Mouse (Mus musculus) neural tube, embryonic 11.5 days (tissue): ENCODE measurements around the gene Gpr62. TPM values are rescaled to one million over a fixed set of nuclear protein-coding genes. Genes with fewer than 3 reads are reported as not detected.

Experiments used
- ATAC-seq: fragments of 200-750 bp; cut with Nextera tagmentation; 2 replicates; pipeline ENCODE4 v1.8.0; 2017; ENCODE audit warnings: moderate number of reproducible peaks, mild to moderate bottlenecking, moderate TSS enrichment, moderate library complexity; ENCODE audit not compliant: insufficient read depth, low FRiP score, low TSS enrichment
- DNase-seq: peaks from one replicate; pipeline ENCODE4 v3.0.0-alpha.2; 2015; ENCODE audit warnings: low spot score
- H3K27ac ChIP-seq: fragments of 300-500 bp; sonication (generic); 2 replicates; pipeline ENCODE4 v1.5.1; 2014; ENCODE audit warnings: low read depth, mild to moderate bottlenecking, low read length
- H3K27me3 ChIP-seq: fragments of 300-500 bp; sonication (generic); 2 replicates; pipeline ENCODE4 v1.6.1; 2014; ENCODE audit warnings: mild to moderate bottlenecking, low read length, mixed read lengths; ENCODE audit not compliant: control insufficient read depth, insufficient read depth
- H3K36me3 ChIP-seq: fragments of 300-500 bp; sonication (generic); 2 replicates; pipeline ENCODE4 v1.6.1; 2014; ENCODE audit warnings: mild to moderate bottlenecking, low read length, moderate library complexity, mixed read lengths; ENCODE audit not compliant: control insufficient read depth, insufficient read depth
- H3K4me1 ChIP-seq: fragments of 300-500 bp; sonication (generic); 2 replicates; pipeline ENCODE4 v1.6.1; 2014; ENCODE audit warnings: low read length, mixed read lengths; ENCODE audit not compliant: control insufficient read depth, insufficient read depth
- H3K4me2 ChIP-seq: fragments of 300-500 bp; sonication (generic); 2 replicates; pipeline ENCODE4 v1.6.1; 2014; ENCODE audit warnings: low read depth, mild to moderate bottlenecking, moderate library complexity
- H3K4me3 ChIP-seq: fragments of 300-500 bp; sonication (generic); 2 replicates; pipeline ENCODE4 v1.5.1; 2014; ENCODE audit warnings: low read depth, low read length
- H3K9ac ChIP-seq: fragments of 300-500 bp; sonication (generic); 2 replicates; pipeline ENCODE4 v1.6.1; 2014; ENCODE audit warnings: mild to moderate bottlenecking, low read length
- H3K9me3 ChIP-seq: fragments of 300-500 bp; sonication (generic); 2 replicates; pipeline ENCODE4 v1.6.1; 2016; ENCODE audit warnings: low read length; ENCODE audit not compliant: control insufficient read depth
- WGBS: fragments of 180-500 bp; shearing (Covaris S2); extraction: QIAGEN DNeasy Blood & Tissue Kit; methylation state at CpG from one replicate; pipeline ENCODE4 v1.1.7; 2014; 5-methylcytosine and 5-hydroxymethylcytosine counted together
- polyA plus RNA-seq: library from polyadenylated mRNA; unstranded; fragments of >200 nt; fragmentation: Nextera tagmentation; extraction: Ambion mirVana; gene quantifications from 2 replicates; pipeline ENCODE4 v1.2.1, GENCODE M21; 2014

The Gpr62 gene
- polyA plus RNA-seq, 1 experiment from 2014 or later, result 0.23 TPM

- DNase-seq, result peak; percentile 99
- H3K36me3 ChIP-seq, result no peaks in the 10 kb centered on the region
- peak within 1 kb of the TSS; percentile 73 for H3K4me3 ChIP-seq
- peak; percentile 96 for ATAC-seq
- H3K9me3 ChIP-seq, result no peaks in the 10 kb centered on the region
- peak within 1 kb of the TSS; percentile 92 for H3K4me2 ChIP-seq
- peak within 1 kb of the TSS; percentile 75 for H3K9ac ChIP-seq
- under 1% methylated on average over 41 of the region's 41 CpGs for WGBS
- H3K27ac ChIP-seq, result no peak within 1 kb of the TSS
- no peaks in the 10 kb centered on the region for H3K27me3 ChIP-seq
- peaks cover 13% of the 10 kb centered on the region for H3K4me1 ChIP-seq
Measured at GRCm38 (mm10) chr9:106476924-106477484, 11.3 kb upstream of the Gpr62 start, which contains the start of gene Parp3. Gene Parp3, minus strand, starts transcription at chr9:106476949.

DNA sequence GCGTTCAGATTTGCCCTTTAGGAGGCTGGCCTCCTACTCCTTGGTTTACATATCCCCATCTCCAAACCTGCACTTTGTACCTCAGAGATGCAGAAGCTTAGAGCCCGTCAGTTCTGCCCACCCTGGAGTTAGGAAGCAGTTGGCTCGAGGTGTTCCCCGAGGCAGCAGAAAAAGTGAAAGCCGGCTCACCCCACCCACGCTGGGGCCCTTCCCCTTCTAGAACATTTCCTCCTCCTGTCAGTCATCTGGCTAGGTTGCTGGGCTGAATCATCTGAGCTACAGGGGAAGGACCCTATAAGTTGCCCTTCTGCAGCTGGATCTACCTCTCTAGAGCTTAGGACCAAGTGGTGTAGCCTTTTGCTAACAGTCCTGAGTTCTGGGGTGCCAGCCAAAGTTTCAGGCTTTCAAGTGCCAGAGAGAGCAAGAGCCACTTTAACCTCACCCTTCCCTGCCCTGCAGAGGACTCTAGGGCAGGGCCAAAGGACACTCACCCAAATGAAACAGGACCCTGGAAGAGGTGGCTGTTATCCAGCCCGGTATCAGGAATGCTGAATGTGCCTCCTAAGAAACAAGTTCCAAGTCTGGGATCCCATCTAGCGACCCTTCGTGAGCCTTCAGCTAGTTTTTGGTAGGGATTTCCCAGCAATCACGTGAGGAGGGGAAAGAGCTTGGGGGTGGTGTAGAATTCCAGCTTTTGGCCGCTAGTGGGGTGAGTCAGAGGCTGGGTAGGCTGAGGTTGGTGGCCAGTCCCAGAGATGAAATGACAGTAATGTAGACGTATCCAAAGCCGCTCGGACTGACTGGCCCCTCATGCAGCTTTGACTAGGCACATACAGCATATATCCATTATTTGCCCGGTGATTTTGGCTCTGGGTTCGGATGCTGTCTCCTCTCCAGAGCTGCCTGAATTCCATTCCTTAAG, 10.5 kb upstream of the Gpr62 start:
- H3K9me3 ChIP-seq, result no peaks in the 10 kb centered on the region
- DNase-seq (no peak), ATAC-seq (peak; percentile 42; the same call in 1 of the 2 replicates)
- 41% methylated on average over 16 of the region's 16 CpGs for WGBS
- H3K36me3 ChIP-seq, result no peaks in the 10 kb centered on the region
- H3K4me2 ChIP-seq, result peak overlapping the region; percentile 3; the same call in 1 of the 2 replicates
- no peak overlapping the region for H3K27ac ChIP-seq
- H3K4me1 ChIP-seq, result peaks cover 17% of the 10 kb centered on the region
- H3K9ac ChIP-seq, result peak overlapping the region; percentile 12; the same call in 1 of the 2 replicates
- no peak overlapping the region for H3K4me3 ChIP-seq
- H3K27me3 ChIP-seq, result no peaks in the 10 kb centered on the region

DNA sequence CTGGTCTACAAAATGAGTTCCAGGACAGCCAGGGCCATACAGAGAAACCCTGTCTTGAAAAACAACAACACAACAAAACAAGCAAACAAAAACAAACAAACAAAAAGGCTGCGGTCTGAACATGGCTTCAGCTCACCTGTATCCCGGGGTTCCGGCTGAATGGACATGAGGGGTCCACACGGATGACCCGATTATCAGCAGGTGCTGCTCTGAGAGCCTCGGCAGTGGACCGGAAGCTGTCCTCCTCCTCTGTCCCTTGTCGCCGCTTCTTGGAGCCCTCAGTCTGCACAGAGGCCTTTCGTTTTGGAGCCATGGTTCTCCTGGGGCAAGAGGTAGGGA, 9.9 kb upstream of the Gpr62 start, which contains the start of gene Rrp9:
Rrp9 (plus strand) TSS at position 301 of the 339 bp plus-strand sequence.
- Histone ChIP-seq H3K27ac (no peak within 1 kb of the TSS), H3K9ac (peak within 1 kb of the TSS; percentile 12; the same call in 1 of the 2 replicates), H3K4me3 (no peak within 1 kb of the TSS), H3K9me3 (no peaks in the 10 kb centered on the region), H3K4me1 (peaks cover 17% of the 10 kb centered on the region), H3K4me2 (peak within 1 kb of the TSS; percentile 3; the same call in 1 of the 2 replicates), H3K27me3 (no peaks in the 10 kb centered on the region), H3K36me3 (no peaks in the 10 kb centered on the region)
- ATAC-seq (no peak), DNase-seq (no peak)
- WGBS, result 89% methylated on average over 10 of the region's 10 CpGs

DNA sequence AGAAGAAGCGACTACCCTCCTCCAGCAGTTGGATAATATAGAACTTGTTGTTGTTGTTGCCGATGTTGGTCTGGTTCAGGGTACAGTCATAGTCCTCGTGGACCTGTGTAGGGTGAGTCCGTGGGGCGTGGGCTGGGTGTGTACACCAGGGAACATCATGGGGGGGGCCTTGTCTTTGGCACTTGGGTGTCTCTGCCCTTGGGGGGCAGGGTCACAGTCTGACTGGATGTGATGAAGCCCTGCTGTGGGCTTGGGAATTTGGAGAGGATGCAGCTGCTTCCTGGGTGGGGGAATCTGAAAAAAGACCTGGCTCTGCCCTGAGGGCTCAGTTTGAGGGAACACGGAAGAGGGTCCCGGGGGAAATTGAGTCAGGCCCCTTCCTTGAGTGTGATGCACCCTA, 9.3 kb upstream of the Gpr62 start:
- Histone ChIP-seq H3K27ac (no peak overlapping the region), H3K9ac (no peak overlapping the region), H3K4me2 (no peak overlapping the region), H3K36me3 (no peaks in the 10 kb centered on the region), H3K9me3 (no peaks in the 10 kb centered on the region), H3K27me3 (no peaks in the 10 kb centered on the region), H3K4me1 (peaks cover 17% of the 10 kb centered on the region), H3K4me3 (no peak overlapping the region)
- no peak for DNase-seq
- WGBS, result 64% methylated on average over 7 of the region's 7 CpGs
- ATAC-seq, result no peak

DNA sequence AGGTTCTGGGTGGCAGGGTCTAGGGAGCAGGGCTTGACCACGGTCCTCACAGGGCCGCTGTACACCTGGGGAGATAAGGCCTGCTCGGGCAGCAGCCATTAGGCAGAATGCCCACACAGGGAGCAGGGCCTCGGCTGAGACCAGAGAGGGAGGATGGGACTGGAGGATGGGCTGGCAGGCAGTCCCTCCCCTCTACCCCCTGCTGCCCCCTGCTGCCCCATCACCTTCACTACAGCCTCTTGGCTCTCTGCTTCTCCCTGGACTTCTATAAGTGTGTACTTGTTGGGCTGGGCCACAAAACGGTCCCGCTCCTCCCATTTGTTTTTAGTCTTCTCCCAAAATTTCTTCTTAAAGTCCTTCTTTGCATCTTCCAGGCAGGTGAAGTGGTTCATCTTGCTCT, 8.7 kb upstream of the Gpr62 start:
- ATAC-seq (no peak), DNase-seq (peak; percentile 77)
- H3K4me3 ChIP-seq, result no peak overlapping the region
- peak overlapping the region; percentile 24; the same call in 1 of the 2 replicates for H3K9ac ChIP-seq
- peaks cover 17% of the 10 kb centered on the region for H3K4me1 ChIP-seq
- H3K27me3 ChIP-seq, result no peaks in the 10 kb centered on the region
- 2% methylated on average over 6 of the region's 6 CpGs for WGBS
- H3K27ac ChIP-seq, result no peak overlapping the region
- no peak overlapping the region for H3K4me2 ChIP-seq
- H3K9me3 ChIP-seq, result no peaks in the 10 kb centered on the region
- no peaks in the 10 kb centered on the region for H3K36me3 ChIP-seq

DNA sequence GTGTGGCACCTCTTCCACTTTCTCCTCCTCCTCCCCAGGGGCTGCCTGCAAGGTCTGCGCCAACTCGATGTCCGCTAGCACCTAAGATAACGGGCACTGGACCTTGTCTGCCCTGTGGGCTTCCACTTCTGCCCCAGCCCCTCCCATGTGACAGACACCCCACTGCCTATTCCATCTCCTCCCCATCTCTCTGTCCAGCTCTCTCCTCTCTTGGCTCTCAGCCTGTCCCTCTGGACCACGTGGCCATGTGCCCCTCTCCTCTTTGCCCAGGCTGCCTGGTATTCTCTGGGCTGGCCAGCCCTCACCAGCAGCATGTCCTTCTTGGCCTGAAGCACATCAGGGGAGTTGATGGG, 8.0 kb upstream of the Gpr62 start:
- Histone ChIP-seq H3K9me3 (no peaks in the 10 kb centered on the region), H3K4me2 (no peak overlapping the region), H3K27ac (no peak overlapping the region), H3K27me3 (no peaks in the 10 kb centered on the region), H3K36me3 (no peaks in the 10 kb centered on the region), H3K9ac (no peak overlapping the region), H3K4me3 (no peak overlapping the region), H3K4me1 (peaks cover 17% of the 10 kb centered on the region)
- peak; percentile 9 for DNase-seq
- no peak for ATAC-seq
- 80% methylated on average over 5 of the region's 5 CpGs for WGBS

DNA sequence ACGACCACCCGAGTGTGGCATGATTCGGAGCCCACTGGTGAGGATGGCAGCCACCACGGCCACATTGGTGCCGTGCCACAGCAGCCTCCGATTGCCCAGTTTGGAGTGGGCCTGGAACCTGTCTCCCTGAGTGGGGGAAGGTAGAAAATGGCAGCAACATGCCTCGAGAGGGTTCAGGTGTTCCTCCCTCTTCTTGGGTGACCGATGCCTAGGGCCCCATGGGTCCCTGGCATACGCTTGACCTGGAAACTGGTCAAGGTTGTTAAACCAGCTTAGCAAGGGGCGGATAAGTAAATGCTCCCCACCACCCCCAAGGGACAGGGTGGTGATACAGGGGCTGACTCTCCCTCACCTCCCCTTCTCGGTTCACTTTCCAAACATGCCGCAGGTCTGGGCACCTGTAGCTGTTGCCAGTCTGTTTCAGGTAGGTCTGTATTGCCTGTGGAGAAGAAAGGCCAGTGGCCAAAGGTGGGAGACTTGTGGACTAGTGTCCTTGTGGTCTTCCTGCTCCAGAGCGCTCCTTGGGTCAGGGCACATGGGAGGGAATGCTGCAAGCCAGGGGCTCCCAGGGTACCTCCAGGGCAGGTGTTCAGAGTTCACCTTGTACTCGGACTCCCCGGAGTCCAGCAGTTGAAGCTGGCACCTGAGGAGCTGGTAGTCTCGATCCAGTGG, 7.5 kb upstream of the Gpr62 start:
- no peaks in the 10 kb centered on the region for H3K36me3 ChIP-seq
- WGBS, result 90% methylated on average over 16 of the region's 16 CpGs
- H3K9me3 ChIP-seq, result no peaks in the 10 kb centered on the region
- no peak overlapping the region for H3K4me2 ChIP-seq
- H3K27ac ChIP-seq, result no peak overlapping the region
- ATAC-seq, result no peak
- no peaks in the 10 kb centered on the region for H3K27me3 ChIP-seq
- peaks cover 16% of the 10 kb centered on the region for H3K4me1 ChIP-seq
- DNase-seq, result no peak
- H3K4me3 ChIP-seq, result no peak overlapping the region
- H3K9ac ChIP-seq, result no peak overlapping the region

- H3K36me3 ChIP-seq, result no peaks in the 10 kb centered on the region
- 68% methylated on average over 4 of the region's 4 CpGs for WGBS
- no peak overlapping the region for H3K27ac ChIP-seq
- no peak overlapping the region for H3K4me3 ChIP-seq
- no peak for ATAC-seq
- DNase-seq, result peak; percentile 6
- H3K4me1 ChIP-seq, result peaks cover 9% of the 10 kb centered on the region; the same call in 1 of the 2 replicates
- no peak overlapping the region for H3K9ac ChIP-seq
- no peaks in the 10 kb centered on the region for H3K27me3 ChIP-seq
- no peaks in the 10 kb centered on the region for H3K9me3 ChIP-seq
- no peak overlapping the region for H3K4me2 ChIP-seq
Measured at GRCm38 (mm10) chr9:106472321-106472720, 6.6 kb upstream of the Gpr62 start.
